Mouse (Mus musculus) right cerebral cortex, postnatal 14 days (tissue): ENCODE measurements around the gene Arhgef2.
A peak's percentile ranks its signal among the peaks of the same experiment; 100 is the strongest.
"Not testable (repeated sequence)": the region's sequence is repeated elsewhere in the genome, so short reads cannot be mapped to it uniquely, and the experiment has no call there.

Source experiments
- DNase-seq: peaks from one replicate; pipeline ENCODE4 v3.0.0; 2022

The Arhgef2 gene

GRCm38 (mm10) chr3:88591950-88592731, 13.6 kb upstream of the Arhgef2 start:
- no peak for DNase-seq

- DNase-seq: no peak
These were observed 12.7 kb upstream of the Arhgef2 start for GRCm38 (mm10) chr3:88592942-88593576.

GRCm38 (mm10) chr3:88593893-88594580, 11.7 kb upstream of the Arhgef2 start:
- DNase-seq: no peak

- DNase-seq: not testable (repeated sequence)
These were observed 9.2 kb upstream of the Arhgef2 start for GRCm38 (mm10) chr3:88596547-88596946.

- no peak for DNase-seq
These were observed 3.3 kb upstream of the Arhgef2 start for GRCm38 (mm10) chr3:88602466-88602865.

DNA sequence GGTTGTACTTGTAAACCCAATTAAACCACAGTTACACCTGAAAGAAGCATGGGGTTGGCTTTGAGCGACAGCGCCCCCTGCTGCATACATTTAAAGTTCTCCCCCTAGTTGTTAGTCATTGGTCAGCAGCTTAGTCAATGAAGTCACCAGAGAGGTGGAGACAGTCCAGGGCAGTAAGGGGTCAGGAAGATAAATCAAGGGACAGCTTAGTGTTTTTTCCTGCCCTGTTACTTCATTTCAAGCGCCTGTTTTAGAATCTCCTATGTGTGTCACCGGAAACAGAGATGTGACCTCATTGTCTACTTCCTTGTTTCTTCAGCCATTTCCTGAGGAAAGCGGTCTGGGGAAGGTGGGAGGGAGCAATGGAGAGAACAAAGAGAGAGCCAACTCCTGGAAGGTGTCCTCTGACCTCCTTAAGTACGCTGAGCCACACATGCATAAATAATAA, 2.0 kb upstream of the Arhgef2 start:
- peak; percentile 48 for DNase-seq

DNA sequence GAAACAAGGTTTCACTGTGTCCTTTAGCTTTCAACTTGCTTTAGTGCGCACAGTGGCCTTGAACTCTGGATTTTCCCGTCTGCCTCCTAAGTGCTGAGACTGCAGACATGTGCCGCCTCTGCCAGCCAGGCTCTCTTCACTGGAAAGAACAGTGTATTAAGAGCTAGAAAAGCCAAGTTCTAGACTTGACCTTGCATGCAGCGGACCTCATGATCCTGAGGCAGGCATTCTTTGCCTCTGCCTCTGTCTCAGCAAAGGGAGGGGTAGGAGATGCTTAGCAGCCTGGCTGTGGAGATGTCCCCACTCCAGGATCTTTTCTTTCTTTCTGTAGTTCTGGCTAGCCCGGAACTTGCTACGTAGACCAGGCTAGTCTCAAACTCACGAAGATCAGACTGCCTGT, 903 bp upstream of the Arhgef2 start:
- no peak for DNase-seq

GRCm38 (mm10) chr3:88607065-88607757, 1.4 kb downstream of the Arhgef2 start:
- peak; percentile 76 for DNase-seq

- no peak for DNase-seq
These were observed 2.0 kb downstream of the Arhgef2 start for GRCm38 (mm10) chr3:88607758-88608138.

- no peak for DNase-seq
These were observed 3.3 kb downstream of the Arhgef2 start for GRCm38 (mm10) chr3:88609066-88609465.

- no peak for DNase-seq
These were observed 8.7 kb downstream of the Arhgef2 start for GRCm38 (mm10) chr3:88614418-88614817.

- no peak for DNase-seq
These were observed 9.4 kb downstream of the Arhgef2 start for GRCm38 (mm10) chr3:88615117-88615516.

- no peak for DNase-seq
These were observed 10.2 kb downstream of the Arhgef2 start for GRCm38 (mm10) chr3:88615902-88616391.

DNA sequence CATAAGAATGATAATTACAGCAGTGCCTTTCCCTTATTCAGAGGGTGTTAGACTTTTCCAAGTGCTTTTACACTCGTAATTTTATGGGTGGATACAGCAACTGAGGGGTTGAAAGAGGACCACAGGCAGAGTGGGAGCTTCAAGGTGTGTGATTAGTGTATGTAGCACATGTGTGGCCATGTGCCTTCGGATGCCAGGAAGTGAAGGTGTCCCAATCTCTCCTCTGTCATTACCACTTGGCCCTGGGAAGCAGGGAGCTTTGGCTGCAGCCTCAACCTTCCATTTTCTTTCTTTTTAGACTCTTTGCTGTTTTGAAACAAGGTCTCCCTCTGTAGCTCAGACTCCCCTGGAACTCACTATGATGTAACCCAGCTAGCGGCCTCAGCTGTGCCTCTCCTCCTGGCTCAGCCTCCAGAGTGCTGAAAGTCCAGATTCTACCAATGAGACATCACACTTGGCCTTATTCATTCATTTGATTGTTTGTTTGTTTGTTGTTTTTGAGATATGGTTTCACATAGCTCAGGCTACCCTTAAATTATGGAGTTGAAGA, 11.3 kb downstream of the Arhgef2 start:
- DNase-seq: no peak

- no peak for DNase-seq
These were observed 12.5 kb downstream of the Arhgef2 start for GRCm38 (mm10) chr3:88618074-88618871.

DNA sequence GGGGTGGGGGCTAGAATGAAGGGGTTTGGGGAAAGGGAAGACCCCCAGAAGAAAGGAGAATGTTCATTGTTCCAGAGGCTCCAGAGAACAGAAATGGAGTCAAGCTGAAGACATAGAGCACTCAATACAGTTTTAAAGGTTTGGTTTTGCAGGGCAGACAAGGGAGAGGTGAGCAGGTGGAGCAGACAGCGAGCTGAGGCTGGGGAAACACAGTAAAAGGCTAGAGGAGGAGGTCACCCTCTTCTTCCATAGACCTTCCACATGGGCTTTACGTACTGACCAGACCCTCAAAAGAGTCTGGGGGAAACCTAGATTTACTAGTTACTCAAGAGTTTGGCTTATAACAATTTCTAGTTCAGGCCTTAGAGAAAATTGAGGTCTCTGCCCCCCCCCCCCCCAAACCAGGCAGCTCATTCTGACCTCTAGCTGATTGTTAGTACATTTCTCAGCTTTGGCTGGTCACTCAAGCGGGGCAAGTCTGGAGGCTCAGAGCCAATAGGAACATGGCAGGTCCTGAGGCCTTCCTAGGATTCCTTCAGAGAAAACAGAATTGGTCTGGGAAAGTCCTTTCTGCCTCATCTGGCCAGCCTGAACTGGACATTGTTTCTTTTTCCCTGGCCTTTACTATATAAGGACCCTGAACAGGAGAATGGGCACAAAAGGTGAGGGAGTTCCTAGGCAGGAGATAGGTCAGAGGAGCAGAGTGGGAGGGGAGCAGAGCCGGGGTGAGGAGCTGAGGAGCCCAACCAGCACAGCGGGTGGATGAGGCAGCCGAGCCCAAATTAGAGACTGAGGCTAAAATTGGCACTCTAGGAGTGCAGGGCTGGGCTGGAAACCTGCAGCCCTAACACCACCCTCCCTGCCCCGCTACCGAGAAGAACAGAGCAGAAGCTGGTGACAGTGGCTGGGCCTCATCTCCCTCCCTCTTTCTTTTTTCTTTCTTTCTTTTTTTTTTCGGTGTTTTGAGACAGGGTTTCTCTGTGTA, 13.6 kb downstream of the Arhgef2 start:
- no peak for DNase-seq

DNA sequence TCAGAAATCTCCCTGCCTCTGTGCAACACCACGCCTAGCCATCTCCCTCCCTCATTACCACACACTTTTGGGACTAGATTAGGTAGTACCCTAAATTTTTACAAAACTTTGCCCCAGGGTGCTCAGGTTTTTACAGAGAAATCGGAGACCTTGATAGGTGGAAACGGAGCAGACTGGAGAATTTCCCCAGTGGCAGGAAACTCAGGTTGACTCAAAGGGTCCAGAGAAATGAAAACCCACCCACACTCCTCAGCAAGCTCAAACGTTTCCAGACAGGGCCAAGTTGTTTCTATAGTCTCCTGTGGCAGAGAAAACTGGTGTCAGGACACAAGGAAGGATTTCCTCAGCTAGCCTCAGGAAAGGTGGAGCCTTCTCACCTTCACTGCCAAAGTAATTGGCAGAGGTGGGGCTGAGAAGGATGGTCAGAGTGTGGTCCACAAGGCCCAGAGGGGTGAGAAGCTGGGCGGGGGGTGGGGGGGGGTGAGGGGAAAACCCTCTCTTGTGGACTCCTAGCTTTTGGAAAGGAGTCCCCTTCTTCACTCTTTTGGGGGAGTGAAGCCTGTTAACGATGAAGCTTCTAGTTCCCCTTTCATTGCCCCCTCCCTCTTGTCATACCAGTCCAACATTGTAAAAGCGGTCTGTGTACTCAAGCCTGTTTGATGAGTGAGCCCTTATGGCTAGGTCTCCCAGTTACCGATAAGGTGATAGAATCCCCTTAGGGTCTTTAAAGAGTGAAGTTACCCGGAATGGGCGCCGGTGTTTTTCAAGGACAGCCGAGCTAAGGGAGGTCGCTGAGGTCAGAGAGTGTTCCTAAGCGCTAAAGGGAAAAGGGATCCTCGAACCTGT, 14.6 kb downstream of the Arhgef2 start:
- DNase-seq: no peak

- peak; percentile 53 for DNase-seq
These were observed 15.3 kb downstream of the Arhgef2 start for GRCm38 (mm10) chr3:88620992-88621536.

DNA sequence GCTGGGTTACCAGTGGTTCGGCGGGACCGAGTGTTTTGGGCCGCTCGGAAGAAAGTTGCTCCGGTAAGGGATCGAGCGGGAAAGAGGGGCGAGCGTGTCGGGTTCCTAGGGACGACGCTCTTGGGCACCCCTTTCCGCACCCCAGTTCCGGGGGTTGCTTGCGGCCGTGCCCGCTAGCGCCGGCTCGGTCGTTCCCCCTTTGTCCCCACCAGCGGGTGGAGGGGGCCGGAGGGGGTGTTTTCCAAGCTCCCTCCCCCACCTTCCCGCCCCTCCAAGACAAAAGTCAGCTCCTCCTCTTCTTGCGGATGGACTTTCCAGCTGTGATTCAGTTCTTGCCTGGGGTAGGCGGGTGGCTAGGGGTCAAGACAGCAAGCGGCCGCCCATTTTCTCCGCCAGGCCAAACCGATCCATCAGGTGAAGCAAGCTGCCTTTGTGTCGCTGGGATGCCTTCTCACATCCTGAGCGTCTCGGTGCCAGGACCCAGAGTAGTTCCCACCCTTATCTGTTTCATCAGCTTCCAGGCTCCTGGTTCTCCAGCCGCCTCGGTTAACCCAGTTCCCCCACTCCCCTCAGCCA, 15.9 kb downstream of the Arhgef2 start:
- no peak for DNase-seq
